Mouse (Mus musculus) limb, embryonic 12.5 days (tissue): ENCODE data around the gene Ctnna3. TPM values are rescaled to one million over a fixed set of nuclear protein-coding genes. Genes with fewer than 3 reads are reported as not detected.
"Not testable (repeated sequence)": the region's sequence is repeated elsewhere in the genome, so short reads cannot be mapped to it uniquely, and the experiment has no call there.

Experiments
- ATAC-seq: fragments of 200-750 bp; cut with Nextera tagmentation; 2 replicates; pipeline ENCODE4 v1.8.0; 2017; ENCODE audit warnings: low read depth, moderate TSS enrichment; ENCODE audit not compliant: insufficient number of reproducible peaks, insufficient read depth, low FRiP score, low TSS enrichment
- H3K27ac ChIP-seq: fragments of 300-500 bp; sonication (generic); 2 replicates; pipeline ENCODE4 v1.5.1; 2016; ENCODE audit warnings: mild to moderate bottlenecking, moderate library complexity
- H3K27me3 ChIP-seq: fragments of 300-500 bp; sonication (generic); 2 replicates; pipeline ENCODE4 v1.6.1; 2016; ENCODE audit warnings: mild to moderate bottlenecking, moderate library complexity
- H3K36me3 ChIP-seq: fragments of 300-500 bp; sonication (generic); 2 replicates; pipeline ENCODE4 v1.6.1; 2016; ENCODE audit warnings: mild to moderate bottlenecking, moderate library complexity
- H3K4me1 ChIP-seq: fragments of 300-500 bp; sonication (generic); replicated peaks from 2 replicates; pipeline ENCODE4 v1.6.1; 2016
- H3K4me2 ChIP-seq: fragments of 300-500 bp; sonication (generic); 2 replicates; pipeline ENCODE4 v1.6.1; 2016; ENCODE audit warnings: mild to moderate bottlenecking, moderate library complexity
- H3K4me3 ChIP-seq: fragments of 300-500 bp; sonication (generic); replicated peaks from 2 replicates; pipeline ENCODE4 v1.5.1; 2016; ENCODE audit warnings: mild to moderate bottlenecking
- H3K9ac ChIP-seq: fragments of 300-500 bp; sonication (generic); replicated peaks from 2 replicates; pipeline ENCODE4 v1.6.1; 2016; ENCODE audit warnings: mild to moderate bottlenecking, moderate library complexity
- H3K9me3 ChIP-seq: fragments of 300-500 bp; sonication (generic); 2 replicates; pipeline ENCODE4 v1.6.1; 2016; ENCODE audit warnings: mild to moderate bottlenecking, moderate library complexity
- WGBS: fragments of 180-500 bp; shearing (Covaris S2); methylation state at CpG from one replicate; pipeline ENCODE4 v1.1.7; 2016; 5-methylcytosine and 5-hydroxymethylcytosine counted together
- polyA plus RNA-seq: library from polyadenylated mRNA; unstranded; fragments of >200 nt; fragmentation: Nextera tagmentation; extraction: Ambion mirVana; gene quantifications from 2 replicates; pipeline ENCODE4 v1.2.1, GENCODE M21; 2016

Gene Ctnna3
- polyA plus RNA-seq, 1 experiment from 2014 or later = 0.24 TPM

DNA sequence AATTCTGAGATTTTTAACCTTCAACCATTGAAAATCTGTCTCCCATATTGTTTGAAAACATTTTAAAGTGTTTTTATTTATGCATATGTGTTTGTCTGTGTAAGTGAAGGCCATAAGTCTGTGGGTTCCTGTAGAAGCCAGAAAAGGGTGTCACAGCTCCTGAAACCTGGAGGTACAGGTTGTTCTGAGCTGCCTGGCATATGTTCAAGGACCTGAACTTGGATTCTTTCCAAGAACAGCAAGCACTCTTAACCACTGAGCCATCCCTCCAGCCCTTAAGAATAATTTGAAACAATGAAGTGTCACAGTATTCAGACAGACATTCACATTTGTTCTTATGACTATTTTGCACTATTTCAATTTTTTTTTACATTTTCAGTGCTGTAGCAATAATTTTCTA is 1528.5 kb downstream of the Ctnna3 start:
- no peak for ATAC-seq
- H3K27me3 ChIP-seq = no peaks in the 10 kb centered on the region
- no peaks in the 10 kb centered on the region for H3K4me1 ChIP-seq
- H3K4me2 ChIP-seq = no peak overlapping the region
- H3K36me3 ChIP-seq = no peaks in the 10 kb centered on the region
- H3K9me3 ChIP-seq = no peaks in the 10 kb centered on the region
- no peak overlapping the region for H3K27ac ChIP-seq
- H3K4me3 ChIP-seq = no peak overlapping the region
- H3K9ac ChIP-seq = no peak overlapping the region

- Histone ChIP-seq H3K4me1 (no peaks in the 10 kb centered on the region), H3K9me3 (no peaks in the 10 kb centered on the region), H3K9ac (no peak overlapping the region), H3K4me3 (no peak overlapping the region), H3K4me2 (no peak overlapping the region), H3K27me3 (no peaks in the 10 kb centered on the region), H3K27ac (no peak overlapping the region), H3K36me3 (no peaks in the 10 kb centered on the region)
- ATAC-seq = no peak
- WGBS = 68% methylated on average over 3 of the region's 3 CpGs
Measured at GRCm38 (mm10) chr10:64992871-64993270, 1563.0 kb downstream of the Ctnna3 start.

DNA sequence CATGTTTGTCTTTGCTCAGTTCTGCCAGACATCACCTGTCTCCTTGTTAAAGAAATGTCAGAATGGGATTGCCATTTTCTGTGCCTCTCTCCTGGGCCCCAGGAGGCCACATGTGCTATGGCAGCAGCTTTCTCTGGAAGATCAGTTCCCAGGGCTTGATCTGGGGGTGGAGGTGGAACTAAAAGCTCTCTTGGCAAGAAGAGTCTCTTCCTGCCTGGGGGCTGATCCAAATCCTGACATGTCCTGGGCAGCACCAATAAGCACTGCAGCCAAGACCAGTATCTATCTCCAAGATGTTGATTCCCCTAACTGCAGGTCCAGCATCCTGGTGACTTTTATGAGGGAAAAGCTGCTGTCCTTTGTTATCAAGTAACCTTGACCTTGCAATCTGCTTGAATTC is 1583.6 kb downstream of the Ctnna3 start:
- Histone ChIP-seq H3K36me3 (no peaks in the 10 kb centered on the region), H3K27me3 (no peaks in the 10 kb centered on the region), H3K4me2 (no peak overlapping the region), H3K9me3 (no peaks in the 10 kb centered on the region), H3K9ac (no peak overlapping the region), H3K4me1 (no peaks in the 10 kb centered on the region), H3K27ac (no peak overlapping the region), H3K4me3 (no peak overlapping the region)
- no peak for ATAC-seq

- Histone ChIP-seq H3K9me3 (no peaks in the 10 kb centered on the region), H3K4me2 (no peak overlapping the region), H3K4me3 (no peak overlapping the region), H3K9ac (no peak overlapping the region), H3K36me3 (no peaks in the 10 kb centered on the region), H3K4me1 (no peaks in the 10 kb centered on the region), H3K27ac (no peak overlapping the region), H3K27me3 (no peaks in the 10 kb centered on the region)
- ATAC-seq = no peak
- WGBS = 74% methylated on average over 2 of the region's 2 CpGs
Measured at GRCm38 (mm10) chr10:65022667-65023066, 1592.8 kb downstream of the Ctnna3 start.

- not testable (repeated sequence) for H3K36me3 ChIP-seq, H3K9ac ChIP-seq, H3K27me3 ChIP-seq, ATAC-seq, H3K4me2 ChIP-seq, H3K4me1 ChIP-seq, H3K27ac ChIP-seq, H3K9me3 ChIP-seq, H3K4me3 ChIP-seq
- 77% methylated on average over 1 of the region's 1 CpGs for WGBS
Measured at GRCm38 (mm10) chr10:65033516-65033915, 1603.6 kb downstream of the Ctnna3 start.

Other genes with a start within 250 kb of the Ctnna3 start
- 1.4 and 1.7 TPM in 2 replicates for gene Mypn, start 226.1 kb upstream of the Ctnna3 start, polyA plus RNA-seq
- 42.9 and 47.0 TPM in 2 replicates for gene Herc4, start 186.3 kb upstream of the Ctnna3 start, polyA plus RNA-seq
- gene Sirt1, start 48.4 kb upstream of the Ctnna3 start, polyA plus RNA-seq = 7.7 and 9.9 TPM in 2 replicates
- gene Dnajc12, start 47.7 kb upstream of the Ctnna3 start, polyA plus RNA-seq = 13.6 and 16.1 TPM in 2 replicates
- gene Gm7075, start 8.3 kb upstream of the Ctnna3 start, polyA plus RNA-seq = not detected in 2 replicates